Mouse (Mus musculus) bone marrow macrophage, adult 2 months (primary cell): ENCODE results near the gene Cct5. TPM values are rescaled to one million over a fixed set of nuclear protein-coding genes. Genes with fewer than 3 reads are reported as not detected.
A peak's percentile ranks its signal among the peaks of the same experiment; 100 is the strongest.

ENCODE experiments used
- H3K27ac ChIP-seq: 2 replicates; pipeline ENCODE4 v1.5.1; 2012; ENCODE audit warnings: low read depth, low read length; ENCODE audit not compliant: insufficient read depth
- H3K4me1 ChIP-seq: 2 replicates; pipeline ENCODE4 v1.6.1; 2012; ENCODE audit warnings: low read length; ENCODE audit not compliant: control insufficient read depth, insufficient read depth
- H3K4me3 ChIP-seq: 2 replicates; pipeline ENCODE4 v1.5.1; 2012; ENCODE audit warnings: mild to moderate bottlenecking, low read length, moderate library complexity; ENCODE audit not compliant: insufficient read depth
- CTCF ChIP-seq: IDR thresholded peaks from 2 replicates; pipeline ENCODE4 v1.5.1; 2012; ENCODE audit warnings: low read depth, mild to moderate bottlenecking, low read length, moderate library complexity
- POLR2A ChIP-seq: IDR thresholded peaks from 2 replicates; pipeline ENCODE4 v1.6.1; 2012; ENCODE audit warnings: mild to moderate bottlenecking, low read depth, low read length, borderline replicate concordance
- polyA plus RNA-seq: library from polyadenylated mRNA; stranded (reverse); fragments of >200 nt; gene quantifications from 2 replicates; pipeline ENCODE4 v1.2.4, GENCODE M21; 2012; ENCODE audit not compliant: missing spikeins, insufficient read depth, insufficient read length

Gene Cct5
- polyA plus RNA-seq, 1 experiment = 148 TPM

DNA sequence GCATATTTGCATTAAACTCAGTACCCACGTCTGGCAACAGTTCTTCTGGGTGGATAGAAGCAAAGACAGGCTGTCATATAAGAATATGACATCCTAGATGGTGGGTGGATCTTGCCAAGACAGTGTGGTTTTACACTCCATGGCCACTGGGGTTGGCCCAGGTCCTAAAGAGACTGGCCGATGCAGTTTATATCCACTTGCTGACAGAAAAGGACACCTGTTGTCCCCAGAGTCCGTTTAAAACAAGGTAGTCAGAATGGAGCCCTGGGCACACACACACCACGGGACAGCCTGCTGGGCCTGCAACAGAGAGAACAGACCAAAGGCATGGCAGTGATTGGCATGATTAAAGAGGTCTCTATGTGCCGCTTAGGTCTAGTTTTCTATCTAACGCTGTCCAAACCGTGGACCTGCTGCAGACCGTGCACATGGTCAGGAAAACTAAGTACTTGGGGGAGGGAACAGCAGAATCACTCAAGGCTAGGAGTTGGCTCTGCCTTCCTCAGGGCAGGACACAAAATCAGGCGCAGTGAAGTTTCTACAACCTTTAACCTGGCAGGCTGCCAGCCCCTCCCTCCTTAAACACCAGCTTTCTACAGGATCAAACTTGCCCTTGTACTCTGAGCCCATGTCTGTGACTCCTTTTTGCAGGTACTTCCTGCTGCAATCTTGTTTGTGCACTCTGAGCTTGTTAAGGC, 32.1 kb downstream of the Cct5 start:
- H3K27ac ChIP-seq = no peak overlapping the region
- no peak overlapping the region for H3K4me3 ChIP-seq
- peaks cover 48% of the 10 kb centered on the region for H3K4me1 ChIP-seq
- TF ChIP-seq CTCF (no peak), POLR2A (no peak)

DNA sequence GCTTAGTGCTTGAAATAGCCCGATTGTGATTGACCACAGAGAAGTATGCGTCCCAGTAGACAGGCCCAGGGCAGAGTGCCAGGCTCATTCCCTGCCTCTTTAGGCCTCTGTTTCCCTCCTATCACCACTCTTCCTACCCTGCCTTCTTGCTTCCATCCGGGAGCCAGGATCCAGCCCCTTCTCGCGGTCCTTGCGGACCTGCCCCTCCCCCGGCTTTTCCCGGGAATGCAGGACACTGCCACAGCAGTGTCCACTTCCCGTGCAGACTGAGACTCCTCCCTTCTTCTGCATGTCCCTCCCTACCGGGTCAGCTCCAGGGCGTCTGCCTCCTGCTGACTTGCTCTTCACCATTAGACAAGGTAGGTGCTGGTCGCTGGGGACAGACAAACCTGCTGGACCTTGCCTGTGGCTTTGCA, 33.0 kb downstream of the Cct5 start:
- H3K4me3 ChIP-seq = no peak overlapping the region
- no peak overlapping the region for H3K27ac ChIP-seq
- H3K4me1 ChIP-seq = peaks cover 52% of the 10 kb centered on the region
- TF ChIP-seq POLR2A = no peak
- no peak for TF ChIP-seq CTCF

DNA sequence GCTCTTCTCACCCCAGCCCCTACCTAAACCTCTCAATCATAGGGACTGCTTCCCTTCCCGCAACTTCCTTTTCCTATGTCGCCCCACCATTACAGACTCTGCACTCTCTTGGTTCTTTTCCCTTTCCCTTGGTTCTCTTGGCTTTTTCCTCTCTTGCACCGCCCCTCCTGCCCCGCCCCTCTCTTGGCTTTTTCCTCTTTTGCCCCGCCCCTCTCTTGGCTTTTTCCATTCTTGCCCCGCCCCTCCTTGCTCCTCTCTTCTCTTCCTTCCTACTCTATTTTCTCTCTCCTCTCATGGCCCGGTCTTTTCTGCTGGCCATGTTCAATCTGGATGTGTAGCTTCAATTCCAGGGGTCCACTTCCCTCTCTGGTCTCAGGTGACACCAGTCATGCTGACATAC, 34.2 kb downstream of the Cct5 start:
- Histone ChIP-seq H3K27ac (no peak overlapping the region), H3K4me3 (no peak overlapping the region), H3K4me1 (peaks cover 50% of the 10 kb centered on the region)
- TF ChIP-seq CTCF (no peak), POLR2A (no peak)

DNA sequence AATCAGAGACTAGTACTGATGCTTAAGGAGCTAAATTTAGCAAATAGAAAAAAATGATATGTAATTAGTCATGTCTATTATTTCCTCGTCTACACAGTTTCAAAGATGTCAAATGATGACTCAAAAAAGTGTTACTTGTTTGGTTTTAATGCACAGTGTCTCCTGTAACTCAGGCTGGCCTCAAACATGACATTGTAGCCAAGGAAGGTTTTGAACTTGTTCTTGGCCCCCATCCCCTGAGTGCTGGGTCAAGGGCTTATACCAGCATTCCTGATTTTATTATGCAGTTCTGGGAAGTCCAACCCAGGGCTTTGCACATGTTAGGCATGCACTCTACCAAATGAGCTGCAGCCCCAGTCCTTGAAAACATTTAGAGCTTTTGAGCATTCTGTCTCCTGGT, 35.8 kb downstream of the Cct5 start:
- Histone ChIP-seq H3K27ac (peak overlapping the region; percentile 62), H3K4me3 (no peak overlapping the region), H3K4me1 (peaks cover 36% of the 10 kb centered on the region)
- no peak for TF ChIP-seq CTCF
- no peak for TF ChIP-seq POLR2A

DNA sequence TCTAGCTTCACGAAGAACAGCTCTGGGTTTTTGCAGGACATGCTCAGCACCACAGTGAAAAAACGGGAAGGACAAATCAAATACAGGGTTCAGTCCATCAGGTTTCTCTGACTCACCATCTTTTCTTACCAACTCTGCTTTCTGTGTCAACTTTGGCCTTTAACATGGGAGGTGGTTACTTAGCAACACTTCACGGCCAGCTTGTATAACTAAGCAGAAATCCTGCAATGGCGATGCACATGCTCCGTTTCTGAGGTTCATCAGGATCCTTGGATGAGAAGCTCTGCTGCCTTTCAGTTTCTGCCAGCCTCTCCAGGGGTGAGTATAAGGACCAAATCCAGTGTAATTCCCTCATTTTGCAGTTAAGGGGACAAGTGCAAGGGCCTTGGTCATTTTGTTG, 36.4 kb downstream of the Cct5 start, which contains the start of gene Cmbl:
Cmbl (plus strand) TSS at position 206 of the 400 bp plus-strand sequence.
- Histone ChIP-seq H3K27ac (peak within 1 kb of the TSS; percentile 62), H3K4me3 (peak within 1 kb of the TSS; percentile 23), H3K4me1 (peaks cover 32% of the 10 kb centered on the region)
- TF ChIP-seq POLR2A (no peak), CTCF (no peak)

DNA sequence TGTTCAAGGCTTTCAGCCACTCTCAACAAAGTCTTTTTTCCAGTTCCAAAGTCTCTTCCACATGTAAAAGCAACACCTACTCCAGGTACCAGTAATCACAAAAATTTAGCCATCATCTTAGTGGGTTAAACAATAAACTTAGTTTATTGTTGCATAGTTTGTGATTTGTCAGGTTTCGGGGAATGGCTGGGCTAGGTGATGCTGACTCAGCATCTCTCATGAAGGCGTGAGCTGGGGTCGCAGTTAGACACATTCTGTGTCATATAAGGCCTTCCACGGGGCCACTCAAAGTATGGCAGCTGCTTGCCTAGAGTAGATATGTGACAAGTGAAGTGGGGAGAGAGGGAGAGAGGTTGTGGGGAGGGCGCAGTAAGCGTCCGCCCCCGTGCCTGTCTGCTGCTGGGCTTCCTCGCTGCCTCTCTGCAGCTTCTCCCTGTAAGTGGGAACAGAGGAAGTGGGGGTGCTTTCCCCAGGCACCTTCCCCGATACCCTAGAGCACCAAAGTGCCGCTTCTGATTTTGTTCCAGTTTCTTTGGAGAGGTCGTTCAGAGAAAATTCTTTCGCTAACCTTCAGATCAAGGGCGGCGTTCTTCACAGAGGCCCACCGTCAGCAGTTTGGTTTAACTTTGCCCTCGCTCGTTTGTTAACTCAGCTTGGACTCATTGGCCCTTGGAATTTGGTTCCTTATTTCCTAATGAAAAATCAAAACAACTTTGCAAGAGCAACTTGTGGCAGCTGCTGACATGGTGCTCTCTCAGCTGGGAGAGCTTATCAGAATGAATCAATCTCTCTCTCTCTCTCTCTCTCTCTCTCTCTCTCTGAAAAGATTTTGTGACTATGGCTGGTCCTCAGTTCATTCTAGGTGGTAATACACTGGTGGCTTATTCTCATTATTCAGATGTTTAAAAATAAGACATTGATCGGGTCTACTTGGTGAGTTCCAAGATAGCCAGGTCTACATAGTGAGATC, 37.7 kb downstream of the Cct5 start:
- TF ChIP-seq CTCF = no peak
- TF ChIP-seq POLR2A = no peak
- H3K27ac ChIP-seq = peak overlapping the region; percentile 58
- peak overlapping the region; percentile 9; the same call in 1 of the 2 replicates for H3K4me3 ChIP-seq
- peaks cover 32% of the 10 kb centered on the region for H3K4me1 ChIP-seq

DNA sequence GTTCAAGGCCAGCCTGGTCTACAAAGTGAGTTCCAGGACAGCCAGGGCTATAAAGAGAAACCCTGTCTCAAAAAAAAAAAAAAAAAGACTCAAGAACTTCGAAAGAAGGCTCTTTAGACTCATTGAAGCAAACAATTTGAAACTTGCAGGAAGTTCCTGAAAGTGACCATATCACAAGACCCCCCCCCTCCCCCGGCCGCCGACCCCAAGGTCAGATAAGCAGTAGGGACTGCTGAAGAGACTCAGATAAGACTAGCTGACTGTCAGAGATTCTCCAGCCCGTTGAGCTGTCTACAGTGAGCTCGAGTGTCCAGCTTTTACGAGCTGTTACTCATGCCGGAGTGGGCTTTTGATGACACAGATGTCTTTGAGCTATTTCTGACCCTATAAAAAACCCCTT, 38.8 kb downstream of the Cct5 start:
- no peak for TF ChIP-seq POLR2A
- TF ChIP-seq CTCF = no peak
- H3K4me1 ChIP-seq = peaks cover 32% of the 10 kb centered on the region
- no peak overlapping the region for H3K4me3 ChIP-seq
- no peak overlapping the region for H3K27ac ChIP-seq

DNA sequence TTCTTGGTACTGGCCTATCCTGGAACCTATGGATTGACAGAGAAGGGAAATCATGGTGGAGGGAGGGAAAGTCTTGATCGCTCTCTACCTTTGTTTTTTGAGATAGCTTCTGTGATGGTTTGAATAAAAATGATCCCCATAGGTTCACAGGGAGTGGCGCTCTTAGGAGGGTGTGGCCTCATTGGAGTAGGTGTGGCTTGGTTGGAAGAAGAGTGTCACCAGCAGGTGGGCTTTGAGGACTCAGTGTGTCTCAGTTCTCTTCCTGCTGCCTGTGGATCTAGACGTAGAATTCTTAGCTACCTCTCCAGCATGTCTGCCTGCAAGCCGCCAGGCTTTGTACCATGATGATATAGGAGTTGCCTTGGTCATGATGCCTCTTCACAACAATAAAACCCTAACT, 39.6 kb downstream of the Cct5 start:
- peaks cover 25% of the 10 kb centered on the region for H3K4me1 ChIP-seq
- H3K27ac ChIP-seq = no peak overlapping the region
- TF ChIP-seq POLR2A (no peak), CTCF (no peak)
- H3K4me3 ChIP-seq = no peak overlapping the region

DNA sequence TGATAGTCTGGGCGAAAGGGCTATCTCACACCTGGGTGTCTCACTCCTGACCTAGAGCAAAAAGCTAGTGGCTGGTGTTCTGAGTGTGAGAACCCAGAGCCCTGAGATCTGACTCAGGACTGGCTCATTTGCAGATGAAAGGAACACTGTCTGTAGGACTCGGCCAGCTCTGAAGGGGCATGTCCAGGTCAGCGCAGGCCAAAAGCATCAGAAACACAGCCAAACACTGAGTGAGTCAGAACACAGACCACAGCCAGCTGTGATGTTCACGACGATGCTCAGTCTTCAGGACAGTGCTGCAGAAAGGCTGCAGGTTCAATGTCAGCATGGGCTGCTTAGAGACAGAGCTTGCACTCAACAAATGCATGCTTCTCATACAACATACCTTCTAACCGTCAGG, 40.2 kb downstream of the Cct5 start:
- Histone ChIP-seq H3K4me3 (no peak overlapping the region), H3K27ac (no peak overlapping the region), H3K4me1 (peaks cover 22% of the 10 kb centered on the region)
- TF ChIP-seq CTCF = no peak
- no peak for TF ChIP-seq POLR2A

DNA sequence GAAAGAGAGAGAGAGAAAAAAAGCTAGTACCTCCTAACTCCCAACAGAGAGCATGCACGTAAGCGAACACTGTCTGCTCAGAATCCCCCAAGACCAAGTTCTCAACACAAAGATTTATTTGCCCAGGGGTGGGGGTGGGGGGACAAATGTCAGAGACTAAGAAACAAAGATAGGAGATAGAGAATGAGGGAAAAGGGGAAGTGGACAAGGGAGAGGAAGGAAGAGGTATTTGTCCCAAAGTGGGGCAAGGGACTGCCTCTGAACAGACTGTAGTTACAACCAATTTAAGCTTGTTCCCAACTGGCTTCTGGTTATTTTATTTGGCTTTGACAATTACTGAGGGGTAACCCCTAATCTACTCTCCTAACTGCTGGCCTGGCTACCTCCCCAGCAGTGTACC, 46.7 kb downstream of the Cct5 start:
- peaks cover 8% of the 10 kb centered on the region for H3K4me1 ChIP-seq
- H3K27ac ChIP-seq = no peak overlapping the region
- no peak overlapping the region for H3K4me3 ChIP-seq
- TF ChIP-seq CTCF (no peak), POLR2A (no peak)
